Comparison of ENCODE assay signal across 20 mouse cellular contexts in the genomic region with DNA sequence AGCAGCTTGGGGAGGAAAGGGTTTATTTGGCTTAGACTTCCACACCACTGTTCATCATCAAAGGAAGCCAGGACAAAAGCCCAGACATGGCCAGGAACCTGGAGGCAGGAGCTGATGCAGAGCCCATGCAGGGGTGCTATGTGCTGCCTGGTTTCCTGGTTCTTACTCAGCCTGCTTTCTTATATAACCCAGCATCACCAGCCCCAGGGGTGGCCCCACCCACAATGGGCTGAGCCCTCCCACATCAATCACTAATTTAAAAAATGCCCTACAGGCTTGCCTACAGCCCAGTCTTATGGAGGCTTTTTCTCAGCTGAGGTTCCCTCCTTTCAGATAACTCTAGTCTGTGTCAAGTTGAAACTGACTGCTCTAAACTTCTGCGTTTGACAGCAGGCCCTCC. TPM values are rescaled to one million over a fixed set of nuclear protein-coding genes. Genes with fewer than 3 reads are reported as not detected.
A peak's percentile ranks its signal among the peaks of the same experiment; 100 is the strongest.
DNase-seq lines count a peak whose midpoint lies in the region; ATAC-seq and TF ChIP-seq lines count a peak whose summit lies in the region.
"Had no signal": no experiment of that assay in that cellular context is flagged by ENCODE, and none has a peak within 500 bp of the region (broad histone marks: within the 10 kb centered on the region; RNA-seq: fewer than 3 reads in every experiment).

No protein-coding gene starts in this region.

- H3K4me2 ChIP-seq in neural tube, embryonic 14.5 days (ENCODE audit: low read depth, low read length), result peak overlapping the region; percentile 55
- H3K4me2 ChIP-seq: embryonic facial prominence, embryonic 13.5 days; heart, embryonic 12.5 days had no signal

- TF ChIP-seq POLR2A in cortical plate, adult 2 months (IDR thresholded peaks at IDR 0.05; ENCODE audit: extremely low read depth, insufficient read depth, low read length), result peak; percentile 89

- H3K36me3 ChIP-seq in neural tube, embryonic 14.5 days (ENCODE audit: control insufficient read depth, insufficient read depth, low read length), result peaks cover 27% of the 10 kb centered on the region; the same call in 1 of the 2 replicates
- H3K36me3 ChIP-seq: embryonic facial prominence, embryonic 13.5 days; forebrain, embryonic 15.5 days; heart, embryonic 12.5 days had no signal

- no peak overlapping the region for H3K9ac ChIP-seq in neural tube, embryonic 14.5 days (replicated peaks; ENCODE audit: low read depth, low read length)
- H3K9ac ChIP-seq: embryonic facial prominence, embryonic 13.5 days; forebrain, embryonic 15.5 days; heart, embryonic 12.5 days had no signal

- no peaks in the 10 kb centered on the region for H3K9me3 ChIP-seq in neural tube, embryonic 14.5 days (ENCODE audit: control insufficient read depth, low read length)
- H3K9me3 ChIP-seq: embryonic facial prominence, embryonic 13.5 days; forebrain, embryonic 15.5 days; heart, embryonic 12.5 days had no signal

- H3K27ac ChIP-seq in left cerebral cortex, adult 2 months, result peak overlapping the region; percentile 54
- no peak overlapping the region for H3K27ac ChIP-seq in cortical plate, adult 2 months (ENCODE audit: insufficient read depth, low read length)
- no peak overlapping the region for H3K27ac ChIP-seq in neural tube, embryonic 14.5 days (ENCODE audit: low read depth, low read length)
- H3K27ac ChIP-seq: embryonic facial prominence, embryonic 13.5 days; forebrain, embryonic 15.5 days had no signal

- TF ChIP-seq CTCF in left cerebral cortex, adult 2 months (IDR thresholded peaks at IDR 0.05), result no peak
- no peak for TF ChIP-seq CTCF in cortical plate, adult 2 months (IDR thresholded peaks at IDR 0.05; ENCODE audit: extremely low read depth, insufficient read depth, low read length)

- ATAC-seq in neural tube, embryonic 14.5 days (ENCODE audit: low read depth), result no peak
- ATAC-seq: forebrain, embryonic 15.5 days had no signal

- H3K27me3 ChIP-seq in neural tube, embryonic 14.5 days (ENCODE audit: control insufficient read depth, insufficient read depth, low read length), result no peaks in the 10 kb centered on the region

- DNase-seq in cerebellum, adult 9-11 months, result peak; percentile 56
- DNase-seq in cerebellum, postnatal 4 days (ENCODE audit: low spot score in 2 of 2), result no peak
- DNase-seq in left cerebral cortex, adult 2 months (ENCODE audit: extremely low spot score in 1 of 2, low spot score in 2 of 2), result peak; percentile 45 to 52
- DNase-seq in left cerebral cortex, postnatal 10 days (ENCODE audit: extremely low spot score in 1 of 2, low spot score in 2 of 2), result no peak
- DNase-seq in adrenal gland, adult 18-20 months (ENCODE audit: low spot score in 2 of 2), result no peak
- DNase-seq: cerebellum, adult 11 months; gastrocnemius, postnatal 25 days; heart, postnatal 4 days; kidney, adult 18-20 months; kidney, postnatal 25 days; liver; lung, adult 2 months; retina, postnatal 1 day had no signal

- intact Hi-C loops in left cerebral cortex, adult 2 months (cut with DNase I), result no loop called here
- intact Hi-C loops in left cerebral cortex, postnatal 10 days (cut with DNase I), result loop anchor here (5.0 kb wide), 1 partner anchor 274 kb away; no protein-coding TSS in a partner anchor

- peaks cover 6% of the 10 kb centered on the region for H3K4me1 ChIP-seq in cortical plate, adult 2 months (ENCODE audit: control insufficient read depth, insufficient read depth, low read length)
- H3K4me1 ChIP-seq in neural tube, embryonic 14.5 days (ENCODE audit: control insufficient read depth, insufficient read depth, low read length), result peaks cover 8% of the 10 kb centered on the region

- peak overlapping the region; percentile 74 for H3K4me3 ChIP-seq in left cerebral cortex, adult 2 months
- H3K4me3 ChIP-seq in cortical plate, adult 2 months (ENCODE audit: insufficient read depth, low read length), result peak overlapping the region; percentile 100
- H3K4me3 ChIP-seq in neural tube, embryonic 14.5 days (ENCODE audit: low read depth, low read length), result peak overlapping the region; percentile 58
- H3K4me3 ChIP-seq: embryonic facial prominence, embryonic 13.5 days; forebrain, embryonic 15.5 days; heart, embryonic 12.5 days; myocyte had no signal

- 86% methylated on average over 1 of the region's 1 CpGs for WGBS in neural tube, embryonic 14.5 days

RNA-seq across cellular contexts. Expression of a gene that starts 2.4 kb away (rescaled TPM):
- total RNA-seq in left cerebral cortex, adult 2 months (2021), result 100 to 1,000 TPM; 812 to 868 TPM
- 100 to 1,000 TPM; 560 to 613 TPM for total RNA-seq in left cerebral cortex, postnatal 10 days (2021)
- polyA plus RNA-seq in cortical plate, adult 2 months (2012; rRNA removed), result 1,659 and 1,881 TPM in 2 replicates
- 687 and 1,092 TPM in 2 replicates for polyA plus RNA-seq in neural tube, embryonic 14.5 days (2014; fragmentation: Nextera tagmentation; extraction: Ambion mirVana)
- total RNA-seq in adrenal gland, adult 18-20 months (2021), result 10 to 100 TPM; 14.2 to 19.7 TPM
- polyA plus RNA-seq: C2C12, myocyte had no signal

RNA-seq across cellular contexts. Expression of a gene that starts 31.8 kb away (rescaled TPM):
- total RNA-seq in left cerebral cortex, adult 2 months (2021), result 100 to 1,000 TPM; 114 to 115 TPM
- total RNA-seq in left cerebral cortex, postnatal 10 days (2021), result 10 to 100 TPM; 77.3 to 84.0 TPM
- polyA plus RNA-seq in cortical plate, adult 2 months (2012; rRNA removed), result 53.1 and 53.6 TPM in 2 replicates
- polyA plus RNA-seq in neural tube, embryonic 14.5 days (2014; fragmentation: Nextera tagmentation; extraction: Ambion mirVana), result 30.5 and 39.4 TPM in 2 replicates
- 10 to 100 TPM; 55.3 to 71.6 TPM for total RNA-seq in adrenal gland, adult 18-20 months (2021)

Comparison
In these comparisons a context has a peak if more than half of its experiments do, and no peak if none do; other contexts are left out.
1. DNase-seq: peak in cerebellum, adult 9-11 months (single experiment) and left cerebral cortex, adult 2 months (2 of 2); none in cerebellum, postnatal 4 days (0 of 2), left cerebral cortex, postnatal 10 days (0 of 2) and adrenal gland, adult 18-20 months (0 of 2).
2. RNA of a gene that starts 2.4 kb away (total RNA-seq): 812 to 868 TPM in left cerebral cortex, adult 2 months and 560 to 613 TPM in left cerebral cortex, postnatal 10 days; 14.2 to 19.7 TPM in adrenal gland, adult 18-20 months; every median in the first group is over 10 times any median in the second.
3. Peak in every context shown above with its lines, with median percentiles within 50 percentile points of each other: H3K4me3 ChIP-seq.